Mouse (Mus musculus) thymus, adult 2 months (tissue): ENCODE results near the gene Man2a2. TPM values are rescaled to one million over a fixed set of nuclear protein-coding genes. Genes with fewer than 3 reads are reported as not detected.
A peak's percentile ranks its signal among the peaks of the same experiment; 100 is the strongest.

ENCODE experiments used
- DNase-seq: peaks from one replicate; pipeline ENCODE4 v3.0.0; 2021
- H3K27ac ChIP-seq: fragments of 200-500 bp; 2 replicates; pipeline ENCODE4 v1.5.1; 2012; ENCODE audit warnings: low read length, control low read depth; ENCODE audit not compliant: control insufficient read depth, insufficient read depth
- H3K27me3 ChIP-seq: fragments of 200-500 bp; 2 replicates; pipeline ENCODE4 v1.6.1; 2012; ENCODE audit warnings: mild to moderate bottlenecking, low read length, moderate library complexity, mixed read lengths; ENCODE audit not compliant: control insufficient read depth, insufficient read depth
- H3K36me3 ChIP-seq: fragments of 200-500 bp; 2 replicates; pipeline ENCODE4 v1.6.1; 2012; ENCODE audit warnings: mild to moderate bottlenecking, low read length, moderate library complexity; ENCODE audit not compliant: control insufficient read depth, insufficient read depth
- H3K4me1 ChIP-seq: fragments of 200-500 bp; replicated peaks from 2 replicates; pipeline ENCODE4 v1.6.1; 2012; ENCODE audit warnings: low read length; ENCODE audit not compliant: control insufficient read depth, insufficient read depth
- H3K4me3 ChIP-seq: fragments of 200-500 bp; 2 replicates; pipeline ENCODE4 v1.5.1; 2012; ENCODE audit warnings: mild to moderate bottlenecking, low read length, control low read depth, moderate library complexity; ENCODE audit not compliant: control insufficient read depth, insufficient read depth
- CTCF ChIP-seq: fragments of 200-500 bp; IDR thresholded peaks from 2 replicates; pipeline ENCODE4 v1.5.1; 2012; ENCODE audit warnings: mild to moderate bottlenecking, control low read depth, low read length, moderate library complexity, borderline replicate concordance; ENCODE audit not compliant: control insufficient read depth, poor library complexity, insufficient read depth; ENCODE audit errors: extremely low read depth
- POLR2A ChIP-seq: fragments of 200-500 bp; IDR thresholded peaks from 2 replicates; pipeline ENCODE4 v1.6.1; 2012; ENCODE audit warnings: mild to moderate bottlenecking, low read length, control low read depth, moderate library complexity; ENCODE audit not compliant: control insufficient read depth, poor library complexity, insufficient read depth; ENCODE audit errors: extremely low read depth
- WGBS: fragments of 180-500 bp; shearing (Covaris S2); methylation state at CpG from one replicate; pipeline ENCODE4 v1.1.7; 2018; 5-methylcytosine and 5-hydroxymethylcytosine counted together
- polyA plus RNA-seq: library from polyadenylated mRNA; depleted of rRNA; stranded (reverse); fragments of >200 nt; gene quantifications from 2 replicates; pipeline ENCODE4 v1.2.3, GENCODE M21; 2012

The Man2a2 gene
- polyA plus RNA-seq, 1 experiment: 188 TPM

DNA sequence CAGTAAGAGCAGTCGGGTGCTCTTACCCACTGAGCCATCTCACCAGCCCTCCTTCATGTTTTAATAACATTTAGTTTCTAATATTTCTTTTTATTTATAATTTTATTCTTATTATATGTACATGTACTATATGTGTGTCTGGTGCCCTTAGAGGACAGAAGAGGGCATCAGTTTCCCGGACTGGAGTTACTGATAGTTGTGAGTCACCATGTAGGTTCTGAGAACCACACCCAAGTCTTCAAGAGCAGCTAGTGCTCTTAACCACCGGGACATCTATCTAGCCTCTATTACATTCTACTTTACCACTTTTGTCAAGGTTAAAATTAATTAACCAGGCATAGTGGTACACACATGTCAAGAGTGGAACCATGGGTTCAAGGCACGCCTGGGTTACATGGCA, 23.4 kb upstream of the Man2a2 start:
- TF ChIP-seq CTCF (no peak), POLR2A (no peak)
- H3K4me3 ChIP-seq: no peak overlapping the region
- H3K27me3 ChIP-seq: no peaks in the 10 kb centered on the region
- 90% methylated on average over 4 of the region's 4 CpGs for WGBS
- DNase-seq: no peak
- H3K27ac ChIP-seq: no peak overlapping the region
- H3K4me1 ChIP-seq: no peaks in the 10 kb centered on the region
- peaks cover 31% of the 10 kb centered on the region for H3K36me3 ChIP-seq

GRCm38 (mm10) chr7:80392119-80392518, 20.9 kb upstream of the Man2a2 start:
- no peaks in the 10 kb centered on the region for H3K27me3 ChIP-seq
- H3K36me3 ChIP-seq: peaks cover 31% of the 10 kb centered on the region
- 96% methylated on average over 15 of the region's 15 CpGs for WGBS
- TF ChIP-seq POLR2A (no peak), CTCF (no peak)
- H3K4me3 ChIP-seq: no peak overlapping the region
- DNase-seq: no peak
- peaks cover 3% of the 10 kb centered on the region; the same call in 1 of the 2 replicates for H3K4me1 ChIP-seq
- H3K27ac ChIP-seq: no peak overlapping the region

DNA sequence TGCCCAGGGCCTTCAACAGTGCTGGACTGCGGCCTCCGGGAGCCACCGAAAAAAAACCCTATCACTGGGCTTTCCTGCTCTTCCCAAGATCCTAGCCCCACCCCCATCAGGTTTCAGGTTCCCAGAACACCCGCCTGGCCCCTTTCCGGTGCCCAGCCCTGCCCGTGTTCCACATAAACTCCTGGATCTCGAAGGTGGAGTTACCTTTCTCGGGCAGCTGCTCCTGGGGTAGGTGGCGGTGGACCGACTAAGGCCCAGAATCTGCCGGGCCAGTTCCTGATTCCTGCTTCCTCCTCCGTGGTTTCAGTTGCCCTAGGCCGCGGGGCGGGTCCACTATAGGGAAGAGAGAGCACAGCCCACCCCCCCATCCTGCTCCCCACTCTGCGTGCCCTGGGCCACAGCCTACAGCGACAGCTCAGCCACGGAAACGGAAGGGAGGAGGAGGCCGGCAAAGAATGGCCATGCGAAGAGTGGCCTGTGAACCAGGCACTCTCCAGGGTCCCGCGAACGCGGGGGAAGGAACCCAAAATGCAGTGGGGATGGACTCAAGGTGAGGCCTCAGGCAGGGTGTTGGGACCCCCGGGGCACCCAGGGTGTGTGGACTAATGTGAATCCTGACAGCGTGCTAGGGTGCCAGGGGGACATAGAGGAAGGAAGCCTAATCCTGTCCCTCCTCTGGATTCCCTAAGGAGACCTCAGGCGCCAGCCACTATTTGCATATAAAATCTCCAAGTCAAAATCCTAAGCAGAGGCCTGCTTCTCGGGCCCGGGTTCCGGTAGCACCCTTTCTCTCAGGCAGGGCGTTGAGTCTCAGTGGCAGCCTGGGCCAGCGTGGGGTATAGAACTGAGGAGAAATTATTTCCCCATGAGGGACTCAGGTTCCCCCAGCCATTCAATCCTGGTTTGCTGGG, 16.7 kb upstream of the Man2a2 start, which contains the start of gene Fes:
Gene Fes, minus strand, starts transcription at position 314 of the 911 bp plus-strand sequence.
- DNase-seq: no peak
- Histone ChIP-seq H3K4me3 (peak within 1 kb of the TSS; percentile 21), H3K36me3 (peaks cover 19% of the 10 kb centered on the region), H3K4me1 (peaks cover 10% of the 10 kb centered on the region), H3K27ac (no peak within 1 kb of the TSS), H3K27me3 (no peaks in the 10 kb centered on the region; the same call in 1 of the 2 replicates)
- no peak for TF ChIP-seq CTCF
- TF ChIP-seq POLR2A: no peak
- 22% methylated on average over 33 of the region's 33 CpGs for WGBS

GRCm38 (mm10) chr7:80387033-80387632, 16.0 kb upstream of the Man2a2 start:
- no peaks in the 10 kb centered on the region; the same call in 1 of the 2 replicates for H3K27me3 ChIP-seq

GRCm38 (mm10) chr7:80386235-80386930, 15.2 kb upstream of the Man2a2 start:
- no peak overlapping the region for H3K27ac ChIP-seq
- H3K4me1 ChIP-seq: peaks cover 10% of the 10 kb centered on the region
- peak overlapping the region; percentile 21 for H3K4me3 ChIP-seq
- peak; percentile 87 for DNase-seq
- H3K36me3 ChIP-seq: peaks cover 9% of the 10 kb centered on the region; the same call in 1 of the 2 replicates
- H3K27me3 ChIP-seq: no peaks in the 10 kb centered on the region; the same call in 1 of the 2 replicates
- TF ChIP-seq CTCF: peak; percentile 76; the same call in 1 of the 2 replicates
- TF ChIP-seq POLR2A: no peak
- WGBS: 3% methylated on average over 18 of the region's 18 CpGs

More at GRCm38 (mm10) chr7:80387033-80387632, 16.0 kb upstream of the Man2a2 start:
- WGBS: 14% methylated on average over 17 of the region's 17 CpGs
- TF ChIP-seq POLR2A: no peak
- TF ChIP-seq CTCF: no peak
- peak overlapping the region; percentile 21 for H3K4me3 ChIP-seq
- no peak for DNase-seq
- peaks cover 10% of the 10 kb centered on the region for H3K4me1 ChIP-seq
- H3K27ac ChIP-seq: no peak overlapping the region
- peaks cover 16% of the 10 kb centered on the region for H3K36me3 ChIP-seq

GRCm38 (mm10) chr7:80382919-80383318, 11.7 kb upstream of the Man2a2 start:
- H3K4me3 ChIP-seq: no peak overlapping the region
- H3K36me3 ChIP-seq: no peaks in the 10 kb centered on the region
- H3K4me1 ChIP-seq: peaks cover 8% of the 10 kb centered on the region
- 94% methylated on average over 11 of the region's 11 CpGs for WGBS
- no peak overlapping the region for H3K27ac ChIP-seq
- no peak for DNase-seq
- H3K27me3 ChIP-seq: no peaks in the 10 kb centered on the region; the same call in 1 of the 2 replicates
- no peak for TF ChIP-seq POLR2A
- no peak for TF ChIP-seq CTCF
